Mouse (Mus musculus) layer of hippocampus, adult 9-10 months (tissue): ENCODE data around the gene Zfp322a.
"Not testable (repeated sequence)": the region's sequence is repeated elsewhere in the genome, so short reads cannot be mapped to it uniquely, and the experiment has no call there.

Experiments used
- DNase-seq: peaks from one replicate; pipeline ENCODE4 v3.0.0; 2022; ENCODE audit warnings: low spot score

The Zfp322a gene

GRCm38 (mm10) chr13:23317305-23317889, 51.6 kb downstream of the Zfp322a start:
- DNase-seq = no peak

GRCm38 (mm10) chr13:23312909-23313669, 55.9 kb downstream of the Zfp322a start:
- no peak for DNase-seq

GRCm38 (mm10) chr13:23310036-23310435, 59.0 kb downstream of the Zfp322a start:
- no peak for DNase-seq

GRCm38 (mm10) chr13:23309495-23310011, 59.5 kb downstream of the Zfp322a start:
- DNase-seq = no peak

- DNase-seq = not testable (repeated sequence)
These were observed 60.2 kb downstream of the Zfp322a start for GRCm38 (mm10) chr13:23308639-23309307.

GRCm38 (mm10) chr13:23307069-23307814, 61.8 kb downstream of the Zfp322a start:
- DNase-seq = no peak

- DNase-seq = no peak
These were observed 62.3 kb downstream of the Zfp322a start for GRCm38 (mm10) chr13:23306707-23307068.
